Mouse (Mus musculus) ES-Bruce4 (cell line): ENCODE data around the gene Pla2g4a. TPM values are rescaled to one million over a fixed set of nuclear protein-coding genes. Genes with fewer than 3 reads are reported as not detected.

Experiments used
- H3K27ac ChIP-seq: 2 replicates; pipeline ENCODE4 v1.5.1; 2012; ENCODE audit warnings: low read length, inconsistent platforms; ENCODE audit not compliant: insufficient read depth
- H3K27me3 ChIP-seq: 2 replicates; pipeline ENCODE4 v1.6.1; 2012; ENCODE audit warnings: mild to moderate bottlenecking, low read length, inconsistent platforms; ENCODE audit not compliant: control insufficient read depth, poor library complexity, insufficient read depth, severe bottlenecking
- H3K36me3 ChIP-seq: 2 replicates; pipeline ENCODE4 v1.6.1; 2012; ENCODE audit warnings: inconsistent platforms, mild to moderate bottlenecking, low read length, moderate library complexity; ENCODE audit not compliant: control insufficient read depth, poor library complexity, insufficient read depth, severe bottlenecking
- H3K4me1 ChIP-seq: one replicate; pipeline ENCODE4 v1.8.1; 2011; ENCODE audit warnings: low read length; ENCODE audit not compliant: control insufficient read depth, insufficient read depth
- H3K4me3 ChIP-seq: 2 replicates; pipeline ENCODE4 v1.5.1; 2011; ENCODE audit warnings: low read depth, mild to moderate bottlenecking, low read length
- H3K9ac ChIP-seq: 2 replicates; pipeline ENCODE4 v1.6.1; 2012; ENCODE audit warnings: low read depth, mild to moderate bottlenecking, inconsistent platforms; ENCODE audit not compliant: poor library complexity, severe bottlenecking
- H3K9me3 ChIP-seq: replicated peaks from 2 replicates; pipeline ENCODE4 v1.6.1; 2012; ENCODE audit warnings: mild to moderate bottlenecking, low read length, inconsistent platforms; ENCODE audit not compliant: control insufficient read depth, poor library complexity, insufficient read depth, severe bottlenecking
- CTCF ChIP-seq: IDR thresholded peaks from one replicate; pipeline ENCODE4 v1.8.1; 2011; ENCODE audit warnings: low read depth, low read length
- EP300 ChIP-seq: IDR thresholded peaks from 2 replicates; pipeline ENCODE4 v1.6.1; 2011; ENCODE audit warnings: low read depth, low read length; ENCODE audit not compliant: insufficient read depth
- POLR2A ChIP-seq: IDR thresholded peaks from one replicate; pipeline ENCODE4 v1.8.1; 2011; ENCODE audit warnings: low read length; ENCODE audit not compliant: insufficient read depth
- polyA plus RNA-seq: library from polyadenylated mRNA; stranded (reverse); fragments of >200 nt; gene quantifications from 2 replicates; pipeline ENCODE4 v1.2.4, GENCODE M21; 2011; ENCODE audit warnings: low read depth; ENCODE audit not compliant: missing spikeins, insufficient read depth, insufficient read length

The Pla2g4a gene
- polyA plus RNA-seq, 1 experiment = 5.7 TPM

- H3K27me3 ChIP-seq = no peaks in the 10 kb centered on the region
- no peaks in the 10 kb centered on the region for H3K4me1 ChIP-seq
- no peak overlapping the region for H3K9ac ChIP-seq
- TF ChIP-seq EP300 = no peak
- no peak for TF ChIP-seq POLR2A
- no peak for TF ChIP-seq CTCF
- no peak overlapping the region for H3K27ac ChIP-seq
- no peak overlapping the region for H3K4me3 ChIP-seq
- H3K36me3 ChIP-seq = no peaks in the 10 kb centered on the region
- no peaks in the 10 kb centered on the region for H3K9me3 ChIP-seq
Measured at GRCm38 (mm10) chr1:149840961-149841416, 120.1 kb downstream of the Pla2g4a start.

- TF ChIP-seq CTCF (no peak), POLR2A (no peak), EP300 (no peak)
- no peak overlapping the region for H3K9ac ChIP-seq
- H3K27ac ChIP-seq = no peak overlapping the region
- no peak overlapping the region for H3K4me3 ChIP-seq
- no peaks in the 10 kb centered on the region for H3K27me3 ChIP-seq
- no peaks in the 10 kb centered on the region for H3K4me1 ChIP-seq
- H3K9me3 ChIP-seq = no peaks in the 10 kb centered on the region
- no peaks in the 10 kb centered on the region for H3K36me3 ChIP-seq
Measured at GRCm38 (mm10) chr1:149840312-149840930, 120.7 kb downstream of the Pla2g4a start.

- Histone ChIP-seq H3K9me3 (no peaks in the 10 kb centered on the region), H3K27ac (no peak overlapping the region), H3K36me3 (no peaks in the 10 kb centered on the region), H3K4me3 (no peak overlapping the region), H3K4me1 (no peaks in the 10 kb centered on the region), H3K9ac (no peak overlapping the region), H3K27me3 (no peaks in the 10 kb centered on the region)
- no peak for TF ChIP-seq CTCF
- no peak for TF ChIP-seq POLR2A
- TF ChIP-seq EP300 = no peak
Measured at GRCm38 (mm10) chr1:149836496-149836895, 124.6 kb downstream of the Pla2g4a start.

- Histone ChIP-seq H3K27me3 (no peaks in the 10 kb centered on the region), H3K27ac (no peak overlapping the region), H3K36me3 (no peaks in the 10 kb centered on the region), H3K9ac (no peak overlapping the region), H3K4me3 (no peak overlapping the region), H3K9me3 (no peaks in the 10 kb centered on the region), H3K4me1 (no peaks in the 10 kb centered on the region)
- TF ChIP-seq EP300 (no peak), CTCF (no peak), POLR2A (no peak)
Measured at GRCm38 (mm10) chr1:149833876-149834275, 127.2 kb downstream of the Pla2g4a start.

GRCm38 (mm10) chr1:149832952-149833351, 128.1 kb downstream of the Pla2g4a start:
- Histone ChIP-seq H3K9me3 (no peaks in the 10 kb centered on the region), H3K27me3 (no peaks in the 10 kb centered on the region), H3K9ac (no peak overlapping the region), H3K4me1 (no peaks in the 10 kb centered on the region), H3K36me3 (no peaks in the 10 kb centered on the region), H3K27ac (no peak overlapping the region), H3K4me3 (no peak overlapping the region)
- no peak for TF ChIP-seq CTCF
- TF ChIP-seq POLR2A = no peak
- TF ChIP-seq EP300 = no peak

GRCm38 (mm10) chr1:149832514-149832913, 128.6 kb downstream of the Pla2g4a start:
- Histone ChIP-seq H3K9ac (no peak overlapping the region), H3K27me3 (no peaks in the 10 kb centered on the region), H3K27ac (no peak overlapping the region), H3K4me1 (no peaks in the 10 kb centered on the region), H3K36me3 (no peaks in the 10 kb centered on the region), H3K9me3 (no peaks in the 10 kb centered on the region), H3K4me3 (no peak overlapping the region)
- no peak for TF ChIP-seq POLR2A
- no peak for TF ChIP-seq EP300
- TF ChIP-seq CTCF = no peak
